Mouse (Mus musculus) brown adipose tissue, adult 24 weeks (tissue): ENCODE measurements around the gene Rcn1. TPM values are rescaled to one million over a fixed set of nuclear protein-coding genes. Genes with fewer than 3 reads are reported as not detected.

Experiments
- H3K27ac ChIP-seq: fragments of 200-500 bp; replicated peaks from 2 replicates; pipeline ENCODE4 v1.5.1; 2012; ENCODE audit warnings: low read depth, mild to moderate bottlenecking, low read length
- H3K4me1 ChIP-seq: fragments of 200-500 bp; 2 replicates; pipeline ENCODE4 v1.6.1; 2012; ENCODE audit warnings: low read length, mixed read lengths; ENCODE audit not compliant: control insufficient read depth, insufficient read depth, insufficient read length
- H3K4me3 ChIP-seq: fragments of 200-500 bp; 2 replicates; pipeline ENCODE4 v1.5.1; 2012; ENCODE audit warnings: low read depth, mild to moderate bottlenecking, low read length, moderate library complexity; ENCODE audit not compliant: insufficient read depth
- polyA plus RNA-seq: library from polyadenylated mRNA; stranded (reverse); fragments of >200 nt; gene quantifications from 2 replicates; pipeline ENCODE4 v1.2.4, GENCODE M21; 2012; ENCODE audit not compliant: missing spikeins, insufficient read depth, insufficient read length

Rcn1 gene
- 5.2 and 8.0 TPM in 2 replicates for polyA plus RNA-seq

DNA sequence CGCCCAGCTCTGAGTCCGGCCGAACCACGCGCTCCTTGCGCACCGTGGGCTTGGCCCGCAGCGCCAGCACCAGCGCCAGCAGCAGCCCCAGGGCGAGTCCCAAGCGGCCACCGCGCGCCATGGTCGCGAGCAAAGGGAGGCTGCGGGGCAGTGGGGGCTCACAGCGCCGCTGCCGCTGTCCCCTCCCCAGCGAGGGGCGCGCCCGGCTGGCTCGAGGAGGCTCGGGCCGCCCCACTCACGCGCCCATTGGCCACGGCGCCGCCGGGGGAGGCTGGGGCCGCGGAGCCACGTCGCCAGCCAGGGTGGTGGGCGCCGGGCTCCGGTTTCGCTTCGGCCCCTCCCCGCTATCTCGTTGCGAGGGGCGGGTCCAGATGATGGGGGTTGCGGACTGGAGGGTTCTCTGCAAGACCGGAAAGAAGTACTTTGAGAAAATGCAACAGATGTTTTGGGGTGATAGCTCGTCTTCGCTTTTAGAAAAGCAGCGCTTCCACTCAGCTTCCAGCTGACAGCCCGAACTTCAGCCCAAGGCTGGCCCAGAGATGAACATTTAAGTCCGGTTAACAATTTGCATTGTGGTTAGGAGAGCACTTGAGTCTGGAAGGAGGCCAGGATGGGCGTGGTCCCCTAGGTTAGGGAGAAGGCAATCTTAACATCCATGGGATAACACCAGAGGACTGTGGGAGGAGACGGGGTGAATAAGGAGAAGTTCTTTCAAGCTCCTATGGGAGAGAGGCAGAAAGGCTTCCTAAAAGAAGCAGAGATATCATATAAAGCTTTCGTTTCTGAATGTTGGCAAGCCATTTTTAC is at the start of gene Rcn1:
Gene Rcn1, minus strand, starts transcription at position 235 of the 807 bp plus-strand sequence.
- Histone ChIP-seq H3K4me1 (peaks cover 10% of the 10 kb centered on the region; the same call in 1 of the 2 replicates), H3K27ac (peak within 1 kb of the TSS; percentile 57), H3K4me3 (peak within 1 kb of the TSS; percentile 79)

DNA sequence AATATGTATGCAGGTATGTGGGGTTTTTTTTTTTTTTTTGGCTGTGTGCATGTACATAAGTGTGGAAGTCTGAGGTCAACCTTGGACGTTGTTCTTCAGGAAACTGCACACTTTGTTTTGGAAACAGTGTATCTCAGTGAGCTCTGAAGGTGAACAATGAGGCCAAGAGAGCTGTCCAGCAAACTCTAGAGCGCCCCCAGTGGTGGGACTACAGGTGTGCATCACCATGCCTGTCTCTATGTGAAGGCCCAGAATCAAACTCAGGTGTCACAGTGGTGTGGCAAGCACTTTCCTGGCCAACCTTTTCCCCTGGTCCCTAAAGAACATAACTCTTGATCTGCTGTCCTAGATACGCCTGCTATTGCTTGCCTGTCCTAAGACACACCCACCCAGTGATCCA is 45.0 kb upstream of the Rcn1 start:
- Histone ChIP-seq H3K27ac (no peak overlapping the region), H3K4me1 (no peaks in the 10 kb centered on the region), H3K4me3 (no peak overlapping the region)

DNA sequence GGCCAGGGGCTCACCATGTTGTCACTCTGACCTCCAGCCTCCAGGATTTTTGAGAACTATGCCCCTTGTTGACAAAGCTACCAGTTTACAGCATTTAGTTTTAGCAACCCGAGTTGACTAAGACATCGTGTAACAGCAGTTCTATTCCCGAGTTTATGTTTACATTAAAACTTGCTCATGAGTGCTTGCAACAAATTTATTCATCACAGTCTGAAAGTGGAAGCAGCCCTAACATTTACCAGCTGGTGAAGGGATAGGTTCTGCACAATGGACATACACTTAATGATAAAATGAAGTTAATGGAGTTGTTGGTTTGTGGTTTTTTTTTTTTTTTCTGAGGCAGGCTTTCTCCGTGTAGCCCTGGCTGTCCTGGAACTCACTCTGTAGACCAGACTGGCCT is 39.9 kb upstream of the Rcn1 start:
- Histone ChIP-seq H3K4me1 (no peaks in the 10 kb centered on the region), H3K4me3 (no peak overlapping the region), H3K27ac (no peak overlapping the region)

DNA sequence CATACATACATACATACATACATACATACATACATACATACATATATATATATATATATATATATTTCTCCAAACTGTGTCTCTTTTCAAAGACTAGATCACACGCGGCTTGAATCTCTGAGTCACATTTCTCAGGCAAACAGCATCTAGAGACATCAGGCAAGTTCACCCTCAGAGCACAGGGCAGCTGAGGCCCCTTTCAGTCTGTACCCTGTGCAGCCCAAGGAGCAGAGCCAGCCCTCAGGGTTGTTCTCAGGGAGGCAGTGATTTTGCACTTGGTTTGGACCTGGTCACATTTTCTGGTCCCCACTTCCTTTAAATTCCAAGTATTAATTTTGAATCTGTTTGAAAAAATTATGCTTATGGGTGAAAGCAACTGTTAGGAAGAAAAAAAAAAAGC is 39.4 kb upstream of the Rcn1 start:
- no peaks in the 10 kb centered on the region for H3K4me1 ChIP-seq
- H3K4me3 ChIP-seq: no peak overlapping the region
- no peak overlapping the region for H3K27ac ChIP-seq

DNA sequence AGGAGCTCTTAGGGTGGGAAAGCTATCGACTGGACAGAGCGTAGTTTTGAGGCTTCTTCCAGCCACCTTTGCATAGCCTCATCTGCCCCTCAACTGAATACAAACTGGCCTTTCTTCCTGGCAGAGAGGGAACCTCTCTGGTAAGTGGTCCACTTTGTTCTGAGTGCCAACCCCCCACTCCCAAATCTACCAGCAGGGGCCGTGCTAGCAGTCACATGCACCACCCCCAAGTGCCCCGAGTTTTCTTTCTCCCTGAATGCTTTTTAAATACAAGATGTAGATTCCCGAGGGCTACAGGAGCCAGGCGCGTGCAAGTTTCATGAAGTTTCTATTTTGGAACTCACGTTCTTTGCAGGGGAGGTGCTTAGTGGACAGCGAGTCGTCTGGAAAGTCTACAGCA is 33.8 kb upstream of the Rcn1 start:
- Histone ChIP-seq H3K4me3 (no peak overlapping the region), H3K27ac (no peak overlapping the region), H3K4me1 (no peaks in the 10 kb centered on the region; the same call in 1 of the 2 replicates)

DNA sequence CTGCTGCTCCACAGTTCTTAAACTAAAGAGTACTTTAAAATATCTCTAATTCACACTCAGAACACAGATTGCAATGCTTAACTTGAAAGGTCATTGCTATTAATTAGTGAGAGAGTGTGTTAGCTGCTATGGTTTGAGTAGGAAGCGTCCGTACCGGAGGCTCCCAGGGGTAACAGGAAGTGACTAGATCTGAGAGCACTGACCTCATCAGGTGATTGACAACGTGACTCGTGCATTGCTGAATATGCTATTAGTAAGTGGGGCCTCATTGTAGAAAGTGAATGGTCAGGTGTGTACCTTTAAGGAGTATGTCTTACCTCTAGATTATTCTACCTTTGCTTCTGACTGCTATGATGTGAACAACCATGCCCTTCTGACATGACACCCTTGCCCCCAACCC is 31.3 kb upstream of the Rcn1 start:
- no peak overlapping the region for H3K4me3 ChIP-seq

DNA sequence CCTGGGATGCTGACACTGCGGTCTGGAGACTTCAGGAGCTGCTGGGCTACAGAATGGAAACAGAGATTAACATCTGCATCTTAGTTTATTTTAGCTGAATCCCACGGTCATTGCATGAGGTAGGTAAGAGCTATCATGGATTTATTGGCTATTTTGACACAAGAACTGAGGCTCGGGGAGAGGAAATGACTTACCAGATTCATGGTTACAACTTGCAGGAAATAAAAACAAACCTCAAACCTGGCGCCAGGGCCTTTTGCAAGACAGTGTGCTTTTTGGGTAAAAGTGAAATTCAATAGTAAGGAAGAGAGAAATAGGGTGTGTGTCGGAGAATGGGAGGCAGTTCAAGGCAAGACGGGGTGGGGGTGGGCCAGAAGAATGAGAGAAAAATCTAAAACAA is 30.8 kb upstream of the Rcn1 start:
- Histone ChIP-seq H3K4me1 (no peaks in the 10 kb centered on the region; the same call in 1 of the 2 replicates), H3K4me3 (no peak overlapping the region), H3K27ac (no peak overlapping the region)

More for the DNA sequence above, 31.3 kb upstream of the Rcn1 start:
- H3K27ac ChIP-seq: no peak overlapping the region
- no peaks in the 10 kb centered on the region; the same call in 1 of the 2 replicates for H3K4me1 ChIP-seq

DNA sequence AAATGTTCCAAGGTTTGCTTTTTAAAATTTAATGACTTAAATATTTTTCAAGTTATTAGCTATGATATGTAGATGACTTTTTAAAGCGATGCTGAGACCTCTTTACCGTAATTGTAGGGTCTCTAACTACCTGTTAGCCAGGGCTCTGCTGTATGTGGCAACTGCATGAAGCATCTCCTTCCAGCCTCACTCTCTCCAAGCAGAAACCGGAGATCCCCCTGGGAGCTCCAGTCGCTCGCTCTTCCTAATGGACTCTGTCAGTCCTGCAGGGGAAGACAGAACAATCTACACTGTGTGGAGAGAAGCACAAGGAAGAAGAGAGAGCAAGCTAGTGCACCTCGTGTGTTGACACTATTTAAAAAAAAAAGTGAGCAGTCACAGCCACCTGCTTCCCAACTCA is 29.3 kb upstream of the Rcn1 start:
- Histone ChIP-seq H3K27ac (no peak overlapping the region), H3K4me3 (no peak overlapping the region), H3K4me1 (no peaks in the 10 kb centered on the region; the same call in 1 of the 2 replicates)

DNA sequence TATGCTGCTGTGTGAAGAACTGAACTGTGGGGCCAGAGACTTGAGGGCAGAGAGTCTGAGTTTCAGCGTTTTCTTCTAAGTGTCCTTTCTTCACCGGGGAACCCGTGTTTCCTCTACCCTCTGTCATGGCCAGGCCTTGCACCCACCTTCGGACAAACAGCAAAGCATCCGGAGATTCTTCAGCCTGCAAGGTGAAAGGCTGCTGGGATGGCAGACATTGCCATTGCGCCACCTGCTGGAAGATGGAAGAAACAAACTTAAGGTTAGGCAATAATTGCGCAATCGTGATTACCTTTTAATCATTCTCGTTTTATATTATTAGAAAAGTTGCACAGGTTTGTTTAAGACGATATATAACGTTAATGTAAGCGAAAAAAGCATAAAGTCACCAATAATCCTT is 28.9 kb upstream of the Rcn1 start:
- H3K27ac ChIP-seq: no peak overlapping the region
- no peak overlapping the region for H3K4me3 ChIP-seq
- H3K4me1 ChIP-seq: no peaks in the 10 kb centered on the region; the same call in 1 of the 2 replicates

DNA sequence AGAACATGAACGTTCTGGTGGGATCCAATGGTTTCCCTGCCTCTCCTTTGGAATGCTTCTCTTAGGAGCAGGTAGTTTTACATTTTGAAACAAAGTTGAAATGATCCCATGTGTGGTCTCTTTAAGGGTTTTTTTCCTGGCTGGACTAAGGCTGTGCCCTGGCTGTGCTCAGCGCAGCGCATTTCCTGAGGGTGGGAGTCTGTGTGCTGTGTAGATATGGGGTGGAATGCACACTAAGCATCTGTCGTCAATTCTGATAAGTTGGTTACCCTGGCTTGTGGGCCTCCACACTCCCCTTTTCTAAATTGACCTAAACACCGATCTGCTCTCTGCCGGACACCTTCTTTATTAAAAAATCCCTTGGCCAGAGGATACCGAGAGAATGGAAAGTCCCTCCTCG is 28.3 kb upstream of the Rcn1 start:
- no peaks in the 10 kb centered on the region; the same call in 1 of the 2 replicates for H3K4me1 ChIP-seq
- no peak overlapping the region for H3K4me3 ChIP-seq
- no peak overlapping the region for H3K27ac ChIP-seq

DNA sequence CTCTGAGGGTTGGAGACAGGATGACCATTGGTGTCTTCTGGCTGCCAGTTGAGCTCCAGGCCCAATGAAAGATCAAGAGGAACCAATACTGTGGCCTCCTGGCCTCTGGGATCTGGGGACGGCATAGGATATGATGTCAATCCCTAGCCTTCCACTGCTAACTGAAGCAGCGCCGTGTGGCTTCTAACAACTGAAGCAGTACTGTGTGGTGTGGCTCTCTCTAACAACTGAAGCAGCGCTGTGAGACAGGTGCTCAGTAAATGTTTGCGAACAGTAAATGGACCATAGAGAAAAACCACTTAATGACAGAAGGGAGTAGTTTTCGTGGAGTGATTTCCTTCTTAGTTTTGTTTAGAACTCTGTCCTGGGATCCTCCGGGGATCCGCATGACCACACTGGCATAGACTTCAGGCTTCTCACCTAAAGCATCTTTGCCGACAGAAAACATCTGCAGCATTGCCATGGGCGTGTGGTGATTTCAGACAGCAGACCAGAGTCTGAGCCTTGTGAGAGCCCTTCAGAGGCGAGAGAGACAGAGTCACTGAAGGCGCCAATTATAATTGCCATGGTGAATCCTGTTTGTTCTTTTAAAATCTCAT is 19.6 kb upstream of the Rcn1 start:
- no peak overlapping the region for H3K4me3 ChIP-seq
- H3K4me1 ChIP-seq: no peaks in the 10 kb centered on the region
- no peak overlapping the region for H3K27ac ChIP-seq

DNA sequence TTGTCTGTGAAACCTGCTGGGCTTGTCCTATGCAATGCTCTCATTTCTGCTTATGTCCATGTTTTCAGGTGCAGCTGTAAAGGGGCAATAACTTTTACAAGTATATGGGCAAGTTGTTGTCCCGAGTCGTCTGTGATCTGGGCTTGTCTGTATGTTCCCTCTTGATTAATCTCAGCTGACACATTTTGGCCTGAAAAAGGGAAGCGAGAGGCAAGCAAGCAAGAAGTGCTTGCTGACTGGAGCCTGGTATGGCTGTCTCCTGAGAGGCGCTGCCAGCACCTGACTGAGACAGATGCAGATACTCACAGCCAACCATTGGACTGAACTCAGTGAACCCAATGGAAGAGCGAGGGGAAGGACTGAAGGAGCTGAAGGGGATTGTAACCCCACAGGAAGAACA is 18.5 kb upstream of the Rcn1 start:
- Histone ChIP-seq H3K4me1 (no peaks in the 10 kb centered on the region), H3K4me3 (no peak overlapping the region), H3K27ac (no peak overlapping the region)

DNA sequence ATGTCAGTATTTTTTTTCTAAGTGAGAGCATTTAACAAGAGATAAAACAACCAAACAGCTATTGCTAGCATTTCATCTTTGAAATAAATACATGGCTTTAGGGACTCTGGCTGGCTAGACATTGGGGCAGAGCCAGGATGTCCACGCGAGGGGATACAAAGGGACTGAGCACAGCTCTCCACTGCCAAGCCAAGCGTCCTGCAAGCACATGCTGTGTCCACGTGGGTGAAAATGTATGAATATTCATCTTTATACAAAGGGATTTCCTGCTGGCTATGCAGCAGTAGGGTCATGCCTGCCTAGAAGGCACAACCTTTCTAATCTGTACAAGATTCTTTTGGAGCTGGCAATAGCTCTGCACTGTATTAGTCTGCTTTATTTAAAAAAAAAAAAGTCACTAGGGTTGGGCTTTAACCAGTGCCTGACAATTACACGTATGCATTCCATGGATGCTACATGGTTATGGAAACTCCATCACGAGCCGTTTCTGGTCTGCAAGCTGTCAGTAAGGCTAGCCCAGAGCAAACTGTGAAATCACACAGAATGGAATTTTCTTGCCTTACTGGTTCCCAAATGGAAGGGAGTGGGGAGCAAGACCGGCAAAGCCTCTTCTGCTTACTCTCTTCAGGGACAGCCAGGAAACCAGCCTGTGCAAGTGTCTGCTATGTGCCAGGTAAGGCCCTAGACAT is 17.7 kb upstream of the Rcn1 start:
- Histone ChIP-seq H3K27ac (no peak overlapping the region), H3K4me3 (no peak overlapping the region), H3K4me1 (no peaks in the 10 kb centered on the region)

DNA sequence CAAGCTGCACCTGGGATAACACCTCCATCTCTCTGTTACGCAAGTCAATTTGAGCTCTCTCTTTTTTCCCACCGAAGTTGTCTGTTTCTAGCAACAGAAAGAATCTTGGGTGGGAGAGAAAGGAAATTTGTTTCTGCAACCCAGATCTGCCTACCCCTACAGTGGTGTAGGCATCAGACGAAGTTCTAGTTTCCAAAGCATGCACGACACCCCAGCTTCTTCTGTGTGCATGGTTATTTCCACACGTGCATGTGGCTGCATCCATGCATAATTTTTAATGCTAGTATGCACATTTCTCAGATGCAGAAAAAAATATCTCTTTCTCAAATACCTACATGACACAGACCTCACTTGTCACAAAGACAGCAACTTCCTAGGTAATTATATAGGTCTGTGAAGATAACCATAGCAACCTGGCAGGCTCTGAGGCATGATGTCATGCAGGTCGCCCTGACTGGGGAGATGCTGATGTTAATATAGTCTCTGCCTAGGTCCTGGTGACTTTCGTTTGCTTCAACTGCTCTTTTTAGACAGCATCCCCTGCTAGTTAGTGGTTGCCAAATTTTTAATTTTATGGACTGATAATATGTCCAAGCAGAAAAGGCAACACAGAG is 17.0 kb upstream of the Rcn1 start:
- H3K4me1 ChIP-seq: no peaks in the 10 kb centered on the region
- H3K27ac ChIP-seq: no peak overlapping the region
- no peak overlapping the region for H3K4me3 ChIP-seq

DNA sequence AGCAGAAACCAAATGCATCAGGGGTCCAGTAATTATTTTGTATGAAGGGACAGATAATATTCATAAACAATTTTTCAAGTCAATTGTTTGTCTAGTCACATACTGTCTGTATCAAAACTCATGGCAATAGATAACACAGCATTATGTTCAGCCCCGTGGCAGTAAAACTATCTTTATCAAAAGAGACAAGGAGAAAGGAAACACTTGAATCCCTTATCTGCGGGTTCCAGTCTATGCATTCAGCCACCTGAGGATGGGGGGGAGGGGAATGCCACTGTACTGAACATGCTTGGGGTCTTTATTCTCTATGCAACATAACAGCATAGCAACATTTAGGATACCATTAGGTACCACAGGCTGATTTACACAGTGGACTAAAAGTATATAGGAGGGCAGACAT is 15.2 kb upstream of the Rcn1 start:
- Histone ChIP-seq H3K4me3 (no peak overlapping the region), H3K27ac (no peak overlapping the region), H3K4me1 (no peaks in the 10 kb centered on the region)
